Mouse (Mus musculus) MEL (cell line): ENCODE measurements around the gene Kmt2d. TPM values are rescaled to one million over a fixed set of nuclear protein-coding genes. Genes with fewer than 3 reads are reported as not detected.

Experiments
- DNase-seq: peaks from one replicate; pipeline ENCODE4 v3.0.0; 2011; ENCODE audit warnings: low read depth, low spot score
- H3K27ac ChIP-seq: 2 replicates; pipeline ENCODE4 v1.5.1; 2012; ENCODE audit warnings: low read depth, mild to moderate bottlenecking, control low read depth, low read length, moderate library complexity; ENCODE audit not compliant: control insufficient read depth
- H3K27me3 ChIP-seq, 2 experiments: fragments of 150-350 bp in 1 of 2; sonication (generic) in 1 of 2; 2 replicates each; pipeline ENCODE4 v1.6.1; 2012; ENCODE audit warnings: low read length in 2 of 2, mild to moderate bottlenecking in 2 of 2, improper control_type of control experiment in 1 of 2, moderate library complexity in 1 of 2; ENCODE audit not compliant: insufficient read depth in 2 of 2, control insufficient read depth in 1 of 2
- H3K36me3 ChIP-seq, 2 experiments: 2 replicates each; pipeline ENCODE4 v1.6.1; 2012 to 2014; ENCODE audit warnings: low read length in 2 of 2, improper control_type of control experiment in 1 of 2, inconsistent platforms in 1 of 2, mild to moderate bottlenecking in 1 of 2; ENCODE audit not compliant: insufficient read depth in 2 of 2, control insufficient read depth in 1 of 2
- H3K4me1 ChIP-seq, 2 experiments: fragments of 150-350 bp in 1 of 2; sonication (generic) in 1 of 2; 2 replicates each; pipeline ENCODE4 v1.6.1; 2012; ENCODE audit warnings: low read length in 2 of 2, improper control_type of control experiment in 1 of 2, mild to moderate bottlenecking in 1 of 2; ENCODE audit not compliant: insufficient read depth in 2 of 2, control insufficient read depth in 1 of 2
- H3K4me3 ChIP-seq, 2 experiments: fragments of 150-350 bp in 1 of 2; sonication (generic) in 1 of 2; 2 replicates each; pipeline ENCODE4 v1.5.1; 2012; ENCODE audit warnings: low read depth in 2 of 2, low read length in 2 of 2, mild to moderate bottlenecking in 2 of 2, moderate library complexity in 2 of 2, control low read depth in 1 of 2, improper control_type of control experiment in 1 of 2; ENCODE audit not compliant: control insufficient read depth in 1 of 2, insufficient read depth in 1 of 2
- H3K79me2 ChIP-seq: 2 replicates; pipeline ENCODE4 v1.6.1; 2012; ENCODE audit warnings: mild to moderate bottlenecking, low read length, moderate library complexity; ENCODE audit not compliant: control insufficient read depth, poor library complexity, insufficient read depth
- H3K9ac ChIP-seq: 2 replicates; pipeline ENCODE4 v1.6.1; 2012; ENCODE audit warnings: low read depth, mild to moderate bottlenecking, control low read depth, low read length, moderate library complexity; ENCODE audit not compliant: control insufficient read depth, poor library complexity, severe bottlenecking
- H3K9me3 ChIP-seq: fragments of 150-350 bp; sonication (generic); replicated peaks from 2 replicates; pipeline ENCODE4 v1.6.1; 2012; ENCODE audit warnings: mild to moderate bottlenecking, low read length, improper control_type of control experiment, moderate library complexity; ENCODE audit not compliant: insufficient read depth
- BHLHE40 ChIP-seq: IDR thresholded peaks from 2 replicates; pipeline ENCODE4 v1.6.1; 2012; ENCODE audit warnings: low read depth, mild to moderate bottlenecking, inconsistent platforms, low read length, improper control_type of control experiment, borderline replicate concordance
- E2F4 ChIP-seq: IDR thresholded peaks from 2 replicates; pipeline ENCODE4 v1.6.1; 2011; ENCODE audit warnings: low read depth, low read length, improper control_type of control experiment, borderline replicate concordance
- MAZ ChIP-seq: IDR thresholded peaks from 2 replicates; pipeline ENCODE4 v1.6.1; 2012; ENCODE audit warnings: low read depth, mild to moderate bottlenecking, inconsistent platforms, low read length, improper control_type of control experiment
- NELFE ChIP-seq: IDR thresholded peaks from 2 replicates; pipeline ENCODE4 v1.6.1; 2011; ENCODE audit warnings: low read depth, low read length, improper control_type of control experiment
- POLR2AphosphoS2 ChIP-seq: IDR thresholded peaks from 2 replicates; pipeline ENCODE4 v1.6.1; 2011; ENCODE audit warnings: low read length, improper control_type of control experiment
- POLR2AphosphoS5 ChIP-seq: IDR thresholded peaks from 2 replicates; pipeline ENCODE4 v1.6.1; 2012; ENCODE audit warnings: low read depth, borderline replicate concordance, mild to moderate bottlenecking, inconsistent platforms, low read length, moderate library complexity, mixed read lengths
- TAL1 ChIP-seq: IDR thresholded peaks from 2 replicates; pipeline ENCODE4 v1.6.1; 2012; ENCODE audit warnings: mild to moderate bottlenecking, inconsistent platforms, low read length, moderate library complexity, mixed read lengths
- TBP ChIP-seq: IDR thresholded peaks from 2 replicates; pipeline ENCODE4 v1.8.0; 2011; ENCODE audit warnings: low read depth, low read length, improper control_type of control experiment
- TCF12 ChIP-seq: IDR thresholded peaks from 2 replicates; pipeline ENCODE4 v1.6.1; 2014; ENCODE audit warnings: low read depth, mild to moderate bottlenecking, inconsistent platforms, low read length, improper control_type of control experiment, moderate library complexity
- USF2 ChIP-seq, 2 experiments: IDR thresholded peaks; 2 replicates each; pipeline ENCODE4 v1.6.1; 2011 to 2012; ENCODE audit warnings: improper control_type of control experiment in 2 of 2, low read length in 2 of 2, borderline replicate concordance in 1 of 2, inconsistent platforms in 1 of 2, low read depth in 1 of 2, mild to moderate bottlenecking in 1 of 2; ENCODE audit not compliant: insufficient read depth in 1 of 2
- polyA plus RNA-seq, 2 experiments: library from polyadenylated mRNA; stranded (reverse) in 1 of 2; unstranded in 1 of 2; fragments of >175 nt in 1 of 2; fragments of >200 nt in 1 of 2; gene quantifications; 2 replicates each; pipeline versions ENCODE4 v1.2.1 to v1.2.4; 2012; ENCODE audit warnings: low replicate concordance in 2 of 2, low read depth in 1 of 2; ENCODE audit not compliant: insufficient read length in 2 of 2, insufficient read depth in 1 of 2, missing spikeins in 1 of 2
- total RNA-seq: library from RNA; depleted of rRNA; stranded (reverse); fragments of 300-350 nt; gene quantifications from 2 replicates; pipeline ENCODE4 v1.2.3, GENCODE M21; 2012

Kmt2d gene
- total and polyA plus RNA-seq, 3 experiments = 12.5 to 47.7 (median 42.0) TPM

DNA sequence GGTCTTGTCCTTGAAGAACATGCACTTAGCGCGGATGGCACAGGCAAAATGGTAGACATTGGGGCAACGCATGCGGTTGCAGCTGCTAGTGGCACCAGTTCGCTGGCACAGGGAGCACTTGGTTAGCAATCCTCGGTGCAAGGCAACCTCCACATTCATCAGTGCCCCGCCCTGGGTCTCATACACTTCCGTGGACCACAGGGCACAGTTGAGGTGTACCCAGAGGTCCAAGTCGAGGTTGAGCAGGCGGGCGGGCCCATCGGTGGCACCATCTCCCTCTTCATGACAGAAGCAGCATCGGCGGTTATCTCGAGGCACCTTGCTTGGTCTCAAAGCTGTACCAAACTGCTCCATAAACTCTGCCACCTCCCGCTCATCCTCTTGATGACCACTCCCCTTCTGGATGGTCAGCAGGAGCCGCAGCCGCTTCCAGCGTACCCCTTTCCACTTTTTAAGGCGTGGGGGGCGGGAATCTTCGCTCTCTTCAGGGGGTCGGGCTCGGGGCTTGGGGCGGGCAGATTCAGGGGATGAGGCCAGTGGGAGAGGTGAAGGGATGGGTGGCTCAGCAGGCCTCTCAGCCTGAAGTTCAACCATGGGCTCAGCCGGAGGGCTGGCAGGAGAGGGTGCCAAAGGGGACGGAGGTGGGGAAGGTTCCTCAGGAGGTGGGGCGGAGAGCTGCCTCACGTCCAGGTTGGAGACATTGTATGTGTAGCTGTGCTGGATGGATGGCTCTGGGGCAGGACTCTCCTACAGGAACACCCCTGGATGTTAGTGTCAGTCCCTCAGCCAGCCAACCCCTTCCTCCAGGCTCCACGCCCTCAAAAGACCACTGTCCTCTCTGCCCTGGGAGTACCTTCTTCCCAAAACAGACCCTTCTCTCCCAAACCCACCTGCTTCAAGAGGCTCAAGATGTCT lies 31.1 kb downstream of the Kmt2d start:
- no peaks in the 10 kb centered on the region for H3K27me3 ChIP-seq
- H3K4me1 ChIP-seq = no peaks in the 10 kb centered on the region
- TF ChIP-seq POLR2AphosphoS2 (no peak), USF2 (IDR thresholded peaks at IDR 0.05; ENCODE audit: borderline replicate concordance in 1 of 2, insufficient read depth in 1 of 2, low read depth in 1 of 2, low read length in 2 of 2) (no peak), BHLHE40 (no peak)
- H3K9me3 ChIP-seq = no peaks in the 10 kb centered on the region
- DNase-seq = no peak
- no peak overlapping the region for H3K4me3 ChIP-seq
- H3K27ac ChIP-seq = no peak overlapping the region
- H3K79me2 ChIP-seq = no peaks in the 10 kb centered on the region
- H3K36me3 ChIP-seq = peaks cover 0 to 18% of the 10 kb centered on the region in 2 experiments; a peak in 2 of 4 replicates
- H3K9ac ChIP-seq = no peak overlapping the region

DNA sequence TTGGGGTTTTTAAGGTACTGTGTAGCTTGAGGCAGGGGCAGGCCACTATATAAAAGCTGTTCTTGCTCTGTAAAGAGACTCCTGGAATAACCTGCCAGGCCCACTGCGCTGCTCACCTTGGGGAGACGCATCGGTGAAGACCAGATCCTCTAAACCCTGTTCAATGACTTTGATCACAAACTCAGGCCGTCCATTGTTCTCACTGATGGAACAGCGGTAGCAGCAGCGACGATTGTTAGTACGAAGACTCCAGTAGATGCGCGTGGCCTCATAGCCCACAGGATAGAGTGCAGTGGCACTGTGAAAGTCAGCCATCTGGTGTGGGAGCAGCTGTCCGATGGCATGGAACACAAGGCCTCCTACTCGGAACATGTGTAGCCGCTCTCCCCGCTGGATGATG lies 31.8 kb downstream of the Kmt2d start:
- H3K4me3 ChIP-seq = no peak overlapping the region
- no peaks in the 10 kb centered on the region for H3K79me2 ChIP-seq
- TF ChIP-seq POLR2AphosphoS5 (peak; percentile 34; the same call in 1 of the 2 replicates), BHLHE40 (no peak), TCF12 (no peak)
- TF ChIP-seq, all 39 proteins: peak for 1
- Histone ChIP-seq H3K27me3 (no peaks in the 10 kb centered on the region), H3K9ac (no peak overlapping the region), H3K9me3 (no peaks in the 10 kb centered on the region), H3K36me3 (peaks cover 0 to 16% of the 10 kb centered on the region in 2 experiments; a peak in 2 of 4 replicates), H3K27ac (no peak overlapping the region), H3K4me1 (no peaks in the 10 kb centered on the region)
- no peak for DNase-seq

- H3K27ac ChIP-seq = no peak overlapping the region
- no peaks in the 10 kb centered on the region for H3K27me3 ChIP-seq
- H3K9ac ChIP-seq = no peak overlapping the region
- TF ChIP-seq POLR2AphosphoS5 (no peak), TAL1 (no peak), TCF12 (no peak), MAZ (no peak), E2F4 (no peak), NELFE (no peak), TBP (no peak)
- TF ChIP-seq, all 39 proteins: peak for 0
- H3K9me3 ChIP-seq = no peaks in the 10 kb centered on the region
- no peak for DNase-seq
- H3K36me3 ChIP-seq = peaks cover 6 to 15% of the 10 kb centered on the region in 2 experiments
- H3K4me1 ChIP-seq = peaks cover 2 to 5% of the 10 kb centered on the region in 2 experiments; a peak in 2 of 4 replicates
- no peaks in the 10 kb centered on the region for H3K79me2 ChIP-seq
- no peak overlapping the region for H3K4me3 ChIP-seq
Observed at GRCm38 (mm10) chr15:98837743-98838103, 33.3 kb downstream of the Kmt2d start.
